Mouse (Mus musculus) forebrain, embryonic 16.5 days (tissue): ENCODE results near the gene Tmem229a. TPM values are rescaled to one million over a fixed set of nuclear protein-coding genes. Genes with fewer than 3 reads are reported as not detected.

Experiments used
- ATAC-seq: fragments of 200-750 bp; cut with Nextera tagmentation; 2 replicates; pipeline ENCODE4 v1.8.0; 2017; ENCODE audit warnings: mild to moderate bottlenecking, moderate library complexity
- H3K27ac ChIP-seq: fragments of 300-500 bp; sonication (generic); 2 replicates; pipeline ENCODE4 v1.5.1; 2014; ENCODE audit warnings: low read length, control low read depth
- H3K27me3 ChIP-seq: fragments of 300-500 bp; sonication (generic); replicated peaks from 2 replicates; pipeline ENCODE4 v1.6.1; 2014; ENCODE audit warnings: low read length; ENCODE audit not compliant: control insufficient read depth, insufficient read depth
- H3K36me3 ChIP-seq: fragments of 300-500 bp; sonication (generic); 2 replicates; pipeline ENCODE4 v1.6.1; 2014; ENCODE audit not compliant: control insufficient read depth, insufficient read depth
- H3K4me1 ChIP-seq: fragments of 300-500 bp; sonication (generic); replicated peaks from 2 replicates; pipeline ENCODE4 v1.6.1; 2014; ENCODE audit warnings: low read length; ENCODE audit not compliant: control insufficient read depth, insufficient read depth
- H3K4me2 ChIP-seq: fragments of 300-500 bp; sonication (generic); 2 replicates; pipeline ENCODE4 v1.6.1; 2014; ENCODE audit warnings: mild to moderate bottlenecking, low read length, control low read depth
- H3K4me3 ChIP-seq: fragments of 300-500 bp; sonication (generic); replicated peaks from 2 replicates; pipeline ENCODE4 v1.5.1; 2014; ENCODE audit warnings: mild to moderate bottlenecking, low read length, control low read depth
- H3K9ac ChIP-seq: fragments of 300-500 bp; sonication (generic); replicated peaks from 2 replicates; pipeline ENCODE4 v1.6.1; 2014; ENCODE audit warnings: low read depth, low read length, control low read depth
- H3K9me3 ChIP-seq: fragments of 300-500 bp; sonication (generic); 2 replicates; pipeline ENCODE4 v1.6.1; 2016; ENCODE audit warnings: low read length; ENCODE audit not compliant: control insufficient read depth
- WGBS: fragments of 180-500 bp; shearing (Covaris S2); extraction: QIAGEN DNeasy Blood & Tissue Kit; methylation state at CpG from one replicate; pipeline ENCODE4 v1.1.7; 2014; 5-methylcytosine and 5-hydroxymethylcytosine counted together
- polyA plus RNA-seq: library from polyadenylated mRNA; unstranded; fragments of >200 nt; fragmentation: Nextera tagmentation; extraction: Ambion mirVana; gene quantifications from 2 replicates; pipeline ENCODE4 v1.2.1, GENCODE M21; 2015

Gene Tmem229a
- 1.6 and 2.2 TPM in 2 replicates for polyA plus RNA-seq

- Histone ChIP-seq H3K27ac (peak within 1 kb of the TSS; percentile 82), H3K9ac (peak within 1 kb of the TSS; percentile 91), H3K4me1 (peaks cover 4% of the 10 kb centered on the region), H3K9me3 (no peaks in the 10 kb centered on the region), H3K4me3 (peak within 1 kb of the TSS; percentile 55), H3K4me2 (peak within 1 kb of the TSS; percentile 96), H3K36me3 (no peaks in the 10 kb centered on the region), H3K27me3 (no peaks in the 10 kb centered on the region)
- under 1% methylated on average over 46 of the region's 46 CpGs for WGBS
- ATAC-seq = peak; percentile 88
Observed at GRCm38 (mm10) chr6:24955946-24956585, at the start of gene Tmem229a. Tmem229a (minus strand) TSS chr6:24956297.

- Histone ChIP-seq H3K4me1 (no peaks in the 10 kb centered on the region), H3K36me3 (no peaks in the 10 kb centered on the region), H3K9me3 (no peaks in the 10 kb centered on the region), H3K4me2 (no peak overlapping the region), H3K27ac (no peak overlapping the region), H3K4me3 (no peak overlapping the region), H3K9ac (no peak overlapping the region), H3K27me3 (no peaks in the 10 kb centered on the region)
- 75% methylated on average over 2 of the region's 2 CpGs for WGBS
- ATAC-seq = no peak
Observed at GRCm38 (mm10) chr6:24993754-24994153, 37.7 kb upstream of the Tmem229a start.

- Histone ChIP-seq H3K27ac (no peak overlapping the region), H3K4me2 (no peak overlapping the region), H3K9ac (no peak overlapping the region), H3K27me3 (no peaks in the 10 kb centered on the region), H3K4me3 (no peak overlapping the region), H3K4me1 (no peaks in the 10 kb centered on the region), H3K9me3 (no peaks in the 10 kb centered on the region), H3K36me3 (no peaks in the 10 kb centered on the region)
- ATAC-seq = no peak
Observed at GRCm38 (mm10) chr6:24989836-24990235, 33.7 kb upstream of the Tmem229a start.

GRCm38 (mm10) chr6:24976176-24976575, 20.1 kb upstream of the Tmem229a start:
- no peak overlapping the region for H3K9ac ChIP-seq
- no peaks in the 10 kb centered on the region for H3K36me3 ChIP-seq
- no peaks in the 10 kb centered on the region for H3K9me3 ChIP-seq
- H3K27me3 ChIP-seq = no peaks in the 10 kb centered on the region
- no peak overlapping the region for H3K4me2 ChIP-seq
- no peak overlapping the region for H3K4me3 ChIP-seq
- no peak overlapping the region for H3K27ac ChIP-seq
- WGBS = 17% methylated on average over 2 of the region's 2 CpGs
- no peak for ATAC-seq
- H3K4me1 ChIP-seq = no peaks in the 10 kb centered on the region

DNA sequence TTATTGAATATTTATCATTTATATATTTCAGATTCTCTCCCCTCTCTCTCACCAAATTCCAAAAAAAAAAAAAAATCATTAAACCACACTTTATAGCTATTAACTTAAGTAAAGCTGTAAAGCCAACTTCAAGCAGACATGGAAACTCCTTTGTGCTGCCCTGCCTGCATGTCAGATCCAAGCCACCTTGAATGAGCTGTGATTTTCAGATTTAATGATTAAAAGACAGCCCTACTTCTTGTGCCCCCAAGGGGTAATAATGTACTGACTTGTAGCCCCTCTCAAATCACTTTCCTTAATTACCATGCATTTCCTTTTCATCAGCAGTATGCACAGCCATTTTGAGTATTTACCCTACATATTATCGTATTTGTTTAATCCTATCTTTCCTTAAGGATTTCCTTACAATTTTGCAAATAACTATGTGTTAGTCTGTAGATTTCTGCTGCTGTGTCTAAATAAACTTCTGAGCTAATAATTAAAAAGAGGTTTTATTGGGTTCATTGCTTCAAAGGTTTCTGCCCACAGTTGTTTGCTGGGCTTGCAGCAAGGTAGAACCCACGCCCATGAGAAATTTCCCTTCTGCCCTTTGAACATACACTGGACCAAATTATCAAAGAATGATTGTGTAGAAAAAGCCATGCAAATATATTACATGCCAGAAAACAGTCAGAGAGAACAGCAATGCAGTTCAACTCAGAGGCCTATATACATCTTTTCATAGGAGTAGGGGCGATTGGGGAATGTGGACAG, 12.6 kb upstream of the Tmem229a start:
- no peaks in the 10 kb centered on the region for H3K36me3 ChIP-seq
- H3K27me3 ChIP-seq = no peaks in the 10 kb centered on the region
- no peak overlapping the region for H3K27ac ChIP-seq
- 89% methylated on average over 3 of the region's 3 CpGs for WGBS
- no peak overlapping the region for H3K4me2 ChIP-seq
- no peaks in the 10 kb centered on the region for H3K9me3 ChIP-seq
- H3K4me1 ChIP-seq = no peaks in the 10 kb centered on the region
- H3K4me3 ChIP-seq = no peak overlapping the region
- no peak overlapping the region for H3K9ac ChIP-seq
- no peak for ATAC-seq

GRCm38 (mm10) chr6:24967726-24968125, 11.6 kb upstream of the Tmem229a start:
- no peaks in the 10 kb centered on the region for H3K36me3 ChIP-seq
- H3K4me3 ChIP-seq = no peak overlapping the region
- 92% methylated on average over 7 of the region's 7 CpGs for WGBS
- no peaks in the 10 kb centered on the region for H3K4me1 ChIP-seq
- no peaks in the 10 kb centered on the region for H3K27me3 ChIP-seq
- no peak overlapping the region for H3K4me2 ChIP-seq
- H3K9ac ChIP-seq = no peak overlapping the region
- H3K9me3 ChIP-seq = no peaks in the 10 kb centered on the region
- ATAC-seq = no peak
- no peak overlapping the region for H3K27ac ChIP-seq

DNA sequence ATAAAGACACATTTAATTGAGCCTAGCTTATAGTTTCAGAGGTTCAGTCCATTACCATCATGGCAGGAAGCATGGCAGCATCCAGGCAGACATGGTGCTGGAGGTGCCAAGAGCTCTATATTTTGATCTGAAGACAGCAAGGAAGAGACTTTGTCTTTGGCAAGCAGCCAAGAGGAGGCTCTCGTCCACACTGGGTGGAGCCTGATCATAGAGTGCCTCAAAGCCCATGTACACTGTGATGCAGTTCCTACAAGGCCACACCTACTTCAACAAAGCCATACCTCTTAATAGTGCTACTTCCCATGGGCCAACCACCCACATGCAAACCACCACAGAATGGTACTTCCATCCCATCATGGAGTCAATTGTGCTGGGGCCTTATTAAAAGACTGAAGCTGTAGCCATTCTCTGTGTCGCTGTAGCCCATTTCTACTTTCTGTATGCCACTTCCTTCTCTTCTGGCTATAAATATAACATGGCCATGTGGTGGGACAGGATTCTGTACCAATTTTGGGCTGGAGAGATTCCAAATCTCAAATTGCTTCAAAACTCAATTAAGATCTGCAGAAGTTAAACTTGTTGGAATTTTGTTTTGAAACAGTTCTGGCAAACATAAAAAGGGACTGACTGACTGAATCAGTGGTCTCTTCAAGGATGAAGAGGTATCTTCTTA, 10.0 kb upstream of the Tmem229a start:
- Histone ChIP-seq H3K27me3 (no peaks in the 10 kb centered on the region), H3K9ac (no peak overlapping the region), H3K4me2 (no peak overlapping the region), H3K4me1 (no peaks in the 10 kb centered on the region), H3K36me3 (no peaks in the 10 kb centered on the region), H3K9me3 (no peaks in the 10 kb centered on the region), H3K27ac (no peak overlapping the region), H3K4me3 (no peak overlapping the region)
- 71% methylated on average over 2 of the region's 2 CpGs for WGBS
- ATAC-seq = peak; percentile 43; the same call in 1 of the 2 replicates

DNA sequence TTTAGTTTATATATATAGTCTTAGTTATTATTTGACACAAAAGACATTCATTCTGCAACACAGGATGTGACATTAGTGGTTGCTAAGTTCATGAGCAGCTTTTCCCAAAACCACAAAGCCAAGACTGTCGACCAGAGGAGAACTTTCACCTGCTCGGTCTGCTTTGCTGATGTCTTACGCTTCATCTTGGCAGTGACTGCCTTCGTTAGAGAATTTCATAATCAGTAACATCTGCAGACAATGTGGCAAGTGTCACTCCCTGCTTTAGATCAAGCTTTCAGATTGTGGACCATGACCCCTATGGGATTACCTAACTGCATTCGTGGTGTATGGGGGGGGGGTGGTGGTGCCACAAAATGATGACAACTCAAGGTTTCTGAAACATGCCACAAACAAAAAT, 7.7 kb upstream of the Tmem229a start:
- WGBS = 73% methylated on average over 5 of the region's 5 CpGs
- H3K4me3 ChIP-seq = no peak overlapping the region
- H3K27ac ChIP-seq = no peak overlapping the region

DNA sequence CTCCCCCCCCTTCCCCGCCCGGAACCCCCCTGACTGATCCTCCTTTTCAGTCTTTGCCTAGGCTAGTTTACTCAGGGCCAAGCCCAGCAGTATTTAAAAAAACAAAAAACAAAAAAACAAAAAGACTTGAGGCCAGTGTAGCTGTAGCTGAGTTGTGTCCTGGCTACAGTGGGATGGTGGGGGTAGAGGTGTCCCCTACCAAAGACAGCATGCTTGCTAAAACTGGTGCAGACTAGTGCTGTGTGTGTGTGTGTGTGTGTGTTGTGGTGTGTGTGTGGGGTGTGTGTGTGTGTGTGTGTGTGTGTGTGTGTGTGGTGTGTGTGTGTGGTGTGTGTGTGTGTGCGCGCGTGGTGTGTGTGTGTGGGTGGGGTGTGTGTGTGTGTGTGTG, 483 bp upstream of the Tmem229a start:
- peak overlapping the region; percentile 82 for H3K27ac ChIP-seq
- no peaks in the 10 kb centered on the region for H3K9me3 ChIP-seq
- peaks cover 4% of the 10 kb centered on the region for H3K4me1 ChIP-seq
- H3K4me2 ChIP-seq = peak overlapping the region; percentile 96
- H3K27me3 ChIP-seq = no peaks in the 10 kb centered on the region
- no CpG with 5 or more reads among the region's 5 CpGs for WGBS
- no peaks in the 10 kb centered on the region for H3K36me3 ChIP-seq
- peak overlapping the region; percentile 91 for H3K9ac ChIP-seq
- H3K4me3 ChIP-seq = peak overlapping the region; percentile 55
- no peak for ATAC-seq

More for the DNA sequence above, 7.7 kb upstream of the Tmem229a start:
- ATAC-seq = no peak
- H3K4me1 ChIP-seq = no peaks in the 10 kb centered on the region
- no peak overlapping the region for H3K9ac ChIP-seq
- H3K27me3 ChIP-seq = no peaks in the 10 kb centered on the region
- no peak overlapping the region for H3K4me2 ChIP-seq
- no peaks in the 10 kb centered on the region for H3K9me3 ChIP-seq
- H3K36me3 ChIP-seq = no peaks in the 10 kb centered on the region
